Mouse (Mus musculus) MEL (cell line): ENCODE data around the gene Smarcb1. TPM values are rescaled to one million over a fixed set of nuclear protein-coding genes. Genes with fewer than 3 reads are reported as not detected.
A peak's percentile ranks its signal among the peaks of the same experiment; 100 is the strongest.

ENCODE experiments used
- DNase-seq: peaks from one replicate; pipeline ENCODE4 v3.0.0; 2011; ENCODE audit warnings: low read depth, low spot score
- H3K27ac ChIP-seq: 2 replicates; pipeline ENCODE4 v1.5.1; 2012; ENCODE audit warnings: low read depth, mild to moderate bottlenecking, control low read depth, low read length, moderate library complexity; ENCODE audit not compliant: control insufficient read depth
- H3K27me3 ChIP-seq, 2 experiments: fragments of 150-350 bp in 1 of 2; sonication (generic) in 1 of 2; 2 replicates each; pipeline ENCODE4 v1.6.1; 2012; ENCODE audit warnings: low read length in 2 of 2, mild to moderate bottlenecking in 2 of 2, improper control_type of control experiment in 1 of 2, moderate library complexity in 1 of 2; ENCODE audit not compliant: insufficient read depth in 2 of 2, control insufficient read depth in 1 of 2
- H3K36me3 ChIP-seq, 2 experiments: 2 replicates each; pipeline ENCODE4 v1.6.1; 2012 to 2014; ENCODE audit warnings: low read length in 2 of 2, improper control_type of control experiment in 1 of 2, inconsistent platforms in 1 of 2, mild to moderate bottlenecking in 1 of 2; ENCODE audit not compliant: insufficient read depth in 2 of 2, control insufficient read depth in 1 of 2
- H3K4me1 ChIP-seq, 2 experiments: fragments of 150-350 bp in 1 of 2; sonication (generic) in 1 of 2; 2 replicates each; pipeline ENCODE4 v1.6.1; 2012; ENCODE audit warnings: low read length in 2 of 2, improper control_type of control experiment in 1 of 2, mild to moderate bottlenecking in 1 of 2; ENCODE audit not compliant: insufficient read depth in 2 of 2, control insufficient read depth in 1 of 2
- H3K4me3 ChIP-seq, 2 experiments: fragments of 150-350 bp in 1 of 2; sonication (generic) in 1 of 2; 2 replicates each; pipeline ENCODE4 v1.5.1; 2012; ENCODE audit warnings: low read depth in 2 of 2, low read length in 2 of 2, mild to moderate bottlenecking in 2 of 2, moderate library complexity in 2 of 2, control low read depth in 1 of 2, improper control_type of control experiment in 1 of 2; ENCODE audit not compliant: control insufficient read depth in 1 of 2, insufficient read depth in 1 of 2
- H3K79me2 ChIP-seq: 2 replicates; pipeline ENCODE4 v1.6.1; 2012; ENCODE audit warnings: mild to moderate bottlenecking, low read length, moderate library complexity; ENCODE audit not compliant: control insufficient read depth, poor library complexity, insufficient read depth
- H3K9ac ChIP-seq: 2 replicates; pipeline ENCODE4 v1.6.1; 2012; ENCODE audit warnings: low read depth, mild to moderate bottlenecking, control low read depth, low read length, moderate library complexity; ENCODE audit not compliant: control insufficient read depth, poor library complexity, severe bottlenecking
- H3K9me3 ChIP-seq: fragments of 150-350 bp; sonication (generic); replicated peaks from 2 replicates; pipeline ENCODE4 v1.6.1; 2012; ENCODE audit warnings: mild to moderate bottlenecking, low read length, improper control_type of control experiment, moderate library complexity; ENCODE audit not compliant: insufficient read depth
- CHD1 ChIP-seq: IDR thresholded peaks from 2 replicates; pipeline ENCODE4 v1.6.1; 2012; ENCODE audit warnings: low read depth, mild to moderate bottlenecking, inconsistent platforms, low read length, improper control_type of control experiment
- CTCF ChIP-seq, 3 experiments: IDR thresholded peaks in 2 of 3; conservative IDR thresholded peaks in 1 of 3; 2 replicates each; pipeline ENCODE4 v1.5.1; 2011 to 2012; ENCODE audit warnings: low read length in 3 of 3, low read depth in 2 of 3, mild to moderate bottlenecking in 2 of 3, improper control_type of control experiment in 1 of 3, inconsistent platforms in 1 of 3, mixed read lengths in 1 of 3, moderate library complexity in 1 of 3; ENCODE audit not compliant: control insufficient read depth in 1 of 3, insufficient read depth in 1 of 3, poor library complexity in 1 of 3, severe bottlenecking in 1 of 3
- EP300 ChIP-seq, 2 experiments: IDR thresholded peaks; 2 replicates each; pipeline ENCODE4 v1.6.1; 2011; ENCODE audit warnings: improper control_type of control experiment in 2 of 2, low read length in 2 of 2, low read depth in 1 of 2, mild to moderate bottlenecking in 1 of 2
- GABPA ChIP-seq: IDR thresholded peaks from 2 replicates; pipeline ENCODE4 v1.6.1; 2012; ENCODE audit warnings: low read depth, mild to moderate bottlenecking, inconsistent platforms, low read length, improper control_type of control experiment, moderate library complexity
- HCFC1 ChIP-seq: IDR thresholded peaks from 2 replicates; pipeline ENCODE4 v1.6.1; 2012; ENCODE audit warnings: low read depth, mild to moderate bottlenecking, inconsistent platforms, low read length, improper control_type of control experiment, moderate library complexity
- JUND ChIP-seq: IDR thresholded peaks from 2 replicates; pipeline ENCODE4 v1.6.1; 2011; ENCODE audit warnings: low read depth, mild to moderate bottlenecking, improper control_type of control experiment, low read length
- KAT2A ChIP-seq: conservative IDR thresholded peaks from 2 replicates; pipeline ENCODE4 v1.6.1; 2012; ENCODE audit warnings: low read depth, low read length, improper control_type of control experiment, inconsistent platforms
- MAFK ChIP-seq: IDR thresholded peaks from 2 replicates; pipeline ENCODE4 v1.6.1; 2011; ENCODE audit warnings: low read depth, mild to moderate bottlenecking, low read length, improper control_type of control experiment, borderline replicate concordance
- MAX ChIP-seq: IDR thresholded peaks from 2 replicates; pipeline ENCODE4 v1.6.1; 2011; ENCODE audit warnings: low read length, improper control_type of control experiment
- MAZ ChIP-seq: IDR thresholded peaks from 2 replicates; pipeline ENCODE4 v1.6.1; 2012; ENCODE audit warnings: low read depth, mild to moderate bottlenecking, inconsistent platforms, low read length, improper control_type of control experiment
- MXI1 ChIP-seq: IDR thresholded peaks from 2 replicates; pipeline ENCODE4 v1.6.1; 2011; ENCODE audit warnings: mild to moderate bottlenecking, low read depth, low read length, improper control_type of control experiment
- MYB ChIP-seq: IDR thresholded peaks from 2 replicates; pipeline ENCODE4 v1.6.1; 2011; ENCODE audit warnings: mild to moderate bottlenecking, low read depth, low read length, improper control_type of control experiment
- MYC ChIP-seq: IDR thresholded peaks from 2 replicates; pipeline ENCODE4 v1.6.1; 2011; ENCODE audit warnings: low read depth, mild to moderate bottlenecking, low read length, improper control_type of control experiment, moderate library complexity
- NELFE ChIP-seq: IDR thresholded peaks from 2 replicates; pipeline ENCODE4 v1.6.1; 2011; ENCODE audit warnings: low read depth, low read length, improper control_type of control experiment
- NRF1 ChIP-seq: IDR thresholded peaks from 2 replicates; pipeline ENCODE4 v1.6.1; 2014; ENCODE audit warnings: low read depth, mild to moderate bottlenecking, inconsistent platforms, low read length, improper control_type of control experiment, moderate library complexity; ENCODE audit not compliant: poor library complexity, insufficient read depth, severe bottlenecking
- POLR2A ChIP-seq, 2 experiments: IDR thresholded peaks; 2 replicates each; pipeline ENCODE4 v1.6.1; 2011 to 2012; ENCODE audit warnings: low read length in 2 of 2, mild to moderate bottlenecking in 2 of 2, control low read depth in 1 of 2, improper control_type of control experiment in 1 of 2, low read depth in 1 of 2, moderate library complexity in 1 of 2; ENCODE audit not compliant: control insufficient read depth in 1 of 2, insufficient read depth in 1 of 2, poor library complexity in 1 of 2
- RAD21 ChIP-seq: IDR thresholded peaks from 2 replicates; pipeline ENCODE4 v1.6.1; 2011; ENCODE audit warnings: mild to moderate bottlenecking, low read depth, low read length, improper control_type of control experiment
- RCOR1 ChIP-seq: IDR thresholded peaks from 2 replicates; pipeline ENCODE4 v1.6.1; 2012; ENCODE audit warnings: low read depth, mild to moderate bottlenecking, inconsistent platforms, low read length, improper control_type of control experiment
- SIN3A ChIP-seq: IDR thresholded peaks from 2 replicates; pipeline ENCODE4 v1.6.1; 2012; ENCODE audit warnings: low read length, improper control_type of control experiment, inconsistent platforms
- SMC3 ChIP-seq: IDR thresholded peaks from 2 replicates; pipeline ENCODE4 v1.6.1; 2011; ENCODE audit warnings: low read depth, low read length, improper control_type of control experiment
- TCF12 ChIP-seq: IDR thresholded peaks from 2 replicates; pipeline ENCODE4 v1.6.1; 2014; ENCODE audit warnings: low read depth, mild to moderate bottlenecking, inconsistent platforms, low read length, improper control_type of control experiment, moderate library complexity
- USF1 ChIP-seq: IDR thresholded peaks from 2 replicates; pipeline ENCODE4 v1.6.1; 2014; ENCODE audit warnings: low read depth, mild to moderate bottlenecking, inconsistent platforms, low read length, improper control_type of control experiment, moderate library complexity
- ZMIZ1 ChIP-seq: IDR thresholded peaks from 2 replicates; pipeline ENCODE4 v1.6.1; 2012; ENCODE audit warnings: low read depth, mild to moderate bottlenecking, inconsistent platforms, low read length, improper control_type of control experiment, moderate library complexity
- ZNF384 ChIP-seq: IDR thresholded peaks from 2 replicates; pipeline ENCODE4 v1.6.1; 2012; ENCODE audit warnings: low read depth, mild to moderate bottlenecking, inconsistent platforms, low read length, improper control_type of control experiment
- polyA plus RNA-seq, 2 experiments: library from polyadenylated mRNA; stranded (reverse) in 1 of 2; unstranded in 1 of 2; fragments of >175 nt in 1 of 2; fragments of >200 nt in 1 of 2; gene quantifications; 2 replicates each; pipeline versions ENCODE4 v1.2.1 to v1.2.4; 2012; ENCODE audit warnings: low replicate concordance in 2 of 2, low read depth in 1 of 2; ENCODE audit not compliant: insufficient read length in 2 of 2, insufficient read depth in 1 of 2, missing spikeins in 1 of 2
- total RNA-seq: library from RNA; depleted of rRNA; stranded (reverse); fragments of 300-350 nt; gene quantifications from 2 replicates; pipeline ENCODE4 v1.2.3, GENCODE M21; 2012

The Smarcb1 gene
- total and polyA plus RNA-seq, 3 experiments, result 91.8 to 2,689 (median 117) TPM

DNA sequence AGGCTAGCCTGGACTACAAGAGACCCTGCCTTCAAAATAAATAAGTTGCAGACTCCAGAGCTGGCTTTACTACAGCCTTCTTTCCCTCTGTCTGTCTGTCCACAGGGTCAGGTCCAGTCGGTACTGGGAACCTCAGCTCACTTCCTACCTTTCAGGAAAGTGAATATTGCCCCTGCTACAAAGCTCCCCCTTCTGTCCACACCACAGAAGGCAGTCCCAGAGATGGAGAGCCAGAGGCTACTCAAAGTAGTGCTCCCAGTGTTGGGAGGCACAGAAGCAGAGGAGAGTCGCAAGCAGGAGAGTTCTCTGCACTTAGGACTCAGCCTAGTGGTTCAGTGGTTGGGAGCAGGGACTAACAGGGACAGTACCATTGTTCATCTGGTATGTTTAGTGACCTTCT, 2.9 kb upstream of the Smarcb1 start:
- DNase-seq, result no peak
- Histone ChIP-seq H3K4me1 (peaks cover 3 to 15% of the 10 kb centered on the region in 2 experiments; a peak in 3 of 4 replicates), H3K36me3 (peaks cover 0 to 15% of the 10 kb centered on the region in 2 experiments; a peak in 2 of 4 replicates), H3K4me3 (no peak overlapping the region), H3K9me3 (no peaks in the 10 kb centered on the region), H3K79me2 (peaks cover 19% of the 10 kb centered on the region), H3K27me3 (no peaks in the 10 kb centered on the region), H3K27ac (no peak overlapping the region), H3K9ac (no peak overlapping the region)
- TF ChIP-seq CTCF (IDR thresholded peaks at IDR 0.05 in 2 of 3, conservative IDR thresholded peaks at IDR 0.05 in 1 of 3; ENCODE audit: control insufficient read depth in 1 of 3, insufficient read depth in 1 of 3, low read depth in 2 of 3, low read length in 3 of 3, poor library complexity in 1 of 3, severe bottlenecking in 1 of 3) (peak; percentile 2 to 38 (median 20); a peak in 4 of 6 replicates), MXI1 (no peak), MAZ (no peak), USF1 (no peak), RCOR1 (no peak), MAX (no peak)

DNA sequence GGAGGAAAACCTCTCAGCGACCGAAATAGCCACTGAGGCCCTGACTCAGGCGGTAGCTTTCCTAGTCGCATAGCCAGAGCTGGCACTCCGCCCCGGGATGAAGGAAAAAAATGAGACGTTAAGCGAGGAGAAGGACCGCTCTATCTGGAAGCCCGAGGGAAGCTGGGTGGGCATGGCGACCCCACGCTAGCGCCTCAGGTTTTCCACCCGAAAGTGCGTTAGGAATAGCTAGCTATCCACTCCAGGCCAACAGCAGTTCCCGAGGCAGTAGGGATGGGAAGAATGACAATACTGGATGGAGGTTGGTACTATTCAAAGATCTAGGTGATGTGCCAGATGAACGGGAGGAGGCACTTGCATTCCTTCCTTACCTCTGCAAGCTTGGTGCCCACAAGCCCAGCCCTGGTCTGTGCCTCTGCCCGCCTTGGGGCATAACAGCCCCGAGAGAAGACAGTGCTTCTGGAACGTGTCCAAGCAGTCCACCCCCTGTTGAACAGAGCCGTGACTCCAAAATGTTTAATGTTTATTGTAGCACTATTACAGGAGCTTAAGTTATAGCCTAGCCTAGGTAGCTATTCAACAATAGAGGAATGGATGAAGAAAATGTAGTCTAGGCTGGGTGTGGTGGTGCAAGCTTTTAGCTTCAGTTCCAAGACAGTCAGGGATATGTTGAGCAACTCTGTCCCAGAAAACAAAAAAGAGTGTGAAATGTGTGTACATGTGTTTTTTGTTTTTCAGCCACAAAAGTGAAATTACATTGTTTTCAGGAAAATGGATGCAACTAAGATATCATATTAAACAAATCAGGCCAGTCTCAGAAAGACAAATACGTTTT, 526 bp upstream of the Smarcb1 start:
- peak overlapping the region; percentile 33 for H3K27ac ChIP-seq
- TF ChIP-seq NRF1 (no peak), JUND (no peak), MYC (no peak), TCF12 (peak; percentile 4), GABPA (no peak), RAD21 (no peak), SMC3 (no peak)

DNA sequence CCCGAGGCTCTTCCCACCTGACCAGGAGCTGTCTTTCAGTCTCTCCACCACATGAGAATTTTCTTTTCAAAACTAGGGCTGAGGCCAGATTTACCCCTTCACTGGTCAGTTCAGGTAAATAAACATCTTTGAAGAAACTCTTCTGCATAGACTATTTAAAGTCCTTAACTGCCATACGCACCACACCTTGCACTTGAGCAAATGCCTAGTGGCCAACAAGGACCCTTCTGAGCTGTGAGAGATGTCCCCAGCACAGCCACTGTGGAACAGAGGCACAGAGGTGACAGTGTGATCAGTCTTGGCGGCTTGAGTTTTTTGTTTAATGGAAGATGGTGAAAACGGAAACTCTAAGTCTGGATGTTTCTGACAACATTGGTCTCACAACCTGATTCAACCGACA, 2.4 kb downstream of the Smarcb1 start:
- no peaks in the 10 kb centered on the region for H3K27me3 ChIP-seq
- DNase-seq, result no peak
- H3K4me3 ChIP-seq, result no peak overlapping the region
- peaks cover 3 to 23% of the 10 kb centered on the region in 2 experiments; a peak in 3 of 4 replicates for H3K4me1 ChIP-seq
- TF ChIP-seq SMC3, result no peak
- no peak for TF ChIP-seq NELFE
- TF ChIP-seq KAT2A, result no peak
- no peak for TF ChIP-seq TCF12
- TF ChIP-seq MYB, result no peak
- TF ChIP-seq CTCF (IDR thresholded peaks at IDR 0.05 in 2 of 3, conservative IDR thresholded peaks at IDR 0.05 in 1 of 3; ENCODE audit: control insufficient read depth in 1 of 3, insufficient read depth in 1 of 3, low read depth in 2 of 3, low read length in 3 of 3, poor library complexity in 1 of 3, severe bottlenecking in 1 of 3), result no peak
- TF ChIP-seq RAD21, result no peak
- TF ChIP-seq RCOR1, result no peak
- no peak for TF ChIP-seq USF1
- TF ChIP-seq MAZ, result no peak
- no peak for TF ChIP-seq ZNF384
- TF ChIP-seq ZMIZ1, result no peak
- TF ChIP-seq POLR2A (IDR thresholded peaks at IDR 0.05; ENCODE audit: control insufficient read depth in 1 of 2, insufficient read depth in 1 of 2, low read depth in 1 of 2, low read length in 2 of 2, poor library complexity in 1 of 2), result no peak
- TF ChIP-seq CHD1, result no peak
- no peak for TF ChIP-seq MAFK
- TF ChIP-seq SIN3A, result no peak
- TF ChIP-seq GABPA, result no peak
- TF ChIP-seq HCFC1, result no peak
- no peak for TF ChIP-seq MAX
- TF ChIP-seq EP300 (IDR thresholded peaks at IDR 0.05; ENCODE audit: low read depth in 1 of 2, low read length in 2 of 2), result no peak
- H3K79me2 ChIP-seq, result peaks cover 30% of the 10 kb centered on the region
- H3K27ac ChIP-seq, result no peak overlapping the region
- no peaks in the 10 kb centered on the region for H3K9me3 ChIP-seq
- H3K36me3 ChIP-seq, result peaks cover 10 to 18% of the 10 kb centered on the region in 2 experiments; a peak in 3 of 4 replicates
- H3K9ac ChIP-seq, result no peak overlapping the region

More for the DNA sequence above, 526 bp upstream of the Smarcb1 start:
- H3K36me3 ChIP-seq, result peaks cover 8 to 18% of the 10 kb centered on the region in 2 experiments; a peak in 3 of 4 replicates
- no peaks in the 10 kb centered on the region for H3K9me3 ChIP-seq
- peak; percentile 48 for DNase-seq
- peaks cover 28% of the 10 kb centered on the region for H3K79me2 ChIP-seq
- peak overlapping the region; percentile 93 for H3K9ac ChIP-seq
- H3K4me1 ChIP-seq, result peaks cover 3 to 23% of the 10 kb centered on the region in 2 experiments; a peak in 3 of 4 replicates
- peak overlapping the region; percentile 87 to 90 for H3K4me3 ChIP-seq
- no peaks in the 10 kb centered on the region for H3K27me3 ChIP-seq
